Mouse (Mus musculus): Measurements from ENCODE around the gene 4930404H24Rik. TPM values are rescaled to one million over a fixed set of nuclear protein-coding genes. Genes with fewer than 3 reads are reported as not detected.

The 4930404H24Rik gene
- polyA plus RNA-seq, 1 experiment from 2014 or later: not detected

DNA sequence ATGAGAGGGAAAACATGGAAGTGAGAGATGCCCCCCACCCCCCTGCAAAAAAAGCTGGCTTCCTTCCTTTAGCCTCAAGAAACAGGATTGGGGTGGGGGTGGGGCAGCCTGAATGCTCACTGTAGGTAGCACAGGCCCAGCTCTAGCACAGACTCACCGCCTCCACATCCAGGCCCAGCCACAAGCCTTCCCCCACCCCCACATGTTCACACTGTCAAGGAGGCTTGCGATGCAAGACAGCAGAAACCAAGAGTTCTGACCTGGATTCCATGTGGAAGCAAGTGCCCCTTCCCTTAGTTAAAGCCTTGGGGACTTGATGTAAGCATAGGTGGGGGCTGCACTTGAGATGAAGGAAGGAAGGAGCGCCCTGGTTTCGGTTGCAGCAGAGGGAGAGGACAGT, 22.8 kb upstream of the 4930404H24Rik start:
- peak; percentile 32; the same call in 1 of the 2 replicates for ATAC-seq
- H3K4me2 ChIP-seq (ENCODE audit: low read length): no peak overlapping the region
- H3K4me3 ChIP-seq (ENCODE audit: low read depth, low read length): no peak overlapping the region
- DNase-seq (ENCODE audit: low spot score): no peak
- no peak overlapping the region for H3K9ac ChIP-seq (ENCODE audit: low read length)
- H3K9me3 ChIP-seq (replicated peaks; ENCODE audit: control insufficient read depth, low read length): no peaks in the 10 kb centered on the region
- H3K4me1 ChIP-seq (ENCODE audit: control insufficient read depth, insufficient read depth, low read length): no peaks in the 10 kb centered on the region
- 50% methylated on average over 4 of the region's 4 CpGs for WGBS
- no peaks in the 10 kb centered on the region for H3K27me3 ChIP-seq (replicated peaks; ENCODE audit: control insufficient read depth, insufficient read depth, low read length)
- no peaks in the 10 kb centered on the region for H3K36me3 ChIP-seq (ENCODE audit: control insufficient read depth, insufficient read depth, low read length)
- no peak overlapping the region for H3K27ac ChIP-seq (ENCODE audit: low read depth, low read length)

GRCm38 (mm10) chr2:153470983-153471382, 21.6 kb upstream of the 4930404H24Rik start:
- Histone ChIP-seq H3K4me2 (ENCODE audit: low read length) (no peak overlapping the region), H3K4me3 (ENCODE audit: low read depth, low read length) (no peak overlapping the region), H3K4me1 (ENCODE audit: control insufficient read depth, insufficient read depth, low read length) (peaks cover 9% of the 10 kb centered on the region), H3K36me3 (ENCODE audit: control insufficient read depth, insufficient read depth, low read length) (no peaks in the 10 kb centered on the region), H3K9me3 (replicated peaks; ENCODE audit: control insufficient read depth, low read length) (no peaks in the 10 kb centered on the region), H3K9ac (ENCODE audit: low read length) (no peak overlapping the region), H3K27me3 (replicated peaks; ENCODE audit: control insufficient read depth, insufficient read depth, low read length) (no peaks in the 10 kb centered on the region), H3K27ac (ENCODE audit: low read depth, low read length) (0 out of 2 replicates have a peak overlapping the region, but pooled peaks have one; percentile 30)
- peak; percentile 40; the same call in 1 of the 2 replicates for ATAC-seq
- WGBS: 41% methylated on average over 3 of the region's 3 CpGs
- DNase-seq (ENCODE audit: low spot score): peak; percentile 61

DNA sequence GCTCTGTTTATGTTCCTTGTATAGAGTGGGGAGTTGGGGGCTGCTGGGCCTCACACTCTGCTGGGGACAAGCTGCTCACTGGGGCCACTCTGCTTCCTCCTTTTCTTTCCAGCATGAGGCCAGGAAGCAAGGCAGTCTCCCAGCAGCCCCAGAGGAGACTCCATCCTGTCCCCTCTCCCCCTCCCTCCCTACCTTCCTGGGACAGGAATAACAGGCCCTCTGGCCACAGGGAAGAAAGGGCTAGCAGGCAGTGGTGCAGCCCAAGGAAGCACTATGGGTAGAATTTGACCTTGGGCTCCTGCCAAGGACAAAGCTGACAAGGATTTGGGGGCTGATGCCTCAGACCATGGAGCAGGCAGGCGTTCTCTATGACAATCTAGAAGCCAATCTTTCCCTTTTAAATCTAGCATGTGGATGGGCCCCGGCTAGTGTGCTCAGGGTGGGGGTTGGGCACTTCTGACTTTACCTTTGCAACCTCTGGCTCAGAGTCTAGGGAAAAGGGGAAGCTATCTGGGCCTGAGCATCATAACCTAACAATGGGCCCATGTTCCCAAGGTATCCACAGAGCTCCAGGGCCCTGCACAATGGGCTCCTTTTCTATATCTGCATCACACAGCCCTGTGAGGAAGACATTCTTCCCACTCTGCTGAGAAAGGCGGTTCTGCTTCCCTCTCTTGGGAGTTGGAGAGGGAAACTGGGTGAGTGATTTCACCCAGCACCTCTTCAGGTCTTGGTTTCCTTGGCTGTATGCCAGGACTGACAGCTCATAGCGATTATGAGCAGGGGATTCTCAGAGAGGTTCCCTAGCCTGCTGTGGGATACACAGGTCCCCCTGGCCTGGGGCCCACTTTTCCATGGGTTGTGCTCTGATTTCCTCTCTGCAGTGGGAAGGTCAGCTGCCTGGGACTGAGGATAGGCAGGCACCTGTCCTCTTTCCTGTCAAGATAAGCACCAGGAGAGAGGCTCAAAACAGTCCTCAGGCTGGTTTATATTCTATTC, 17.2 kb upstream of the 4930404H24Rik start:
- no peak overlapping the region for H3K4me2 ChIP-seq (ENCODE audit: low read length)
- H3K27me3 ChIP-seq (replicated peaks; ENCODE audit: control insufficient read depth, insufficient read depth, low read length): no peaks in the 10 kb centered on the region
- H3K9me3 ChIP-seq (replicated peaks; ENCODE audit: control insufficient read depth, low read length): no peaks in the 10 kb centered on the region
- peak; percentile 24 for ATAC-seq
- peak overlapping the region; percentile 21 for H3K9ac ChIP-seq (ENCODE audit: low read length)
- no peaks in the 10 kb centered on the region for H3K36me3 ChIP-seq (ENCODE audit: control insufficient read depth, insufficient read depth, low read length)
- DNase-seq (ENCODE audit: low spot score): peak; percentile 62
- WGBS: 30% methylated on average over 4 of the region's 4 CpGs
- peaks cover 16% of the 10 kb centered on the region for H3K4me1 ChIP-seq (ENCODE audit: control insufficient read depth, insufficient read depth, low read length)
- no peak overlapping the region for H3K4me3 ChIP-seq (ENCODE audit: low read depth, low read length)
- peak overlapping the region; percentile 36; the same call in 1 of the 2 replicates for H3K27ac ChIP-seq (ENCODE audit: low read depth, low read length)

- 7% methylated on average over 4 of the region's 4 CpGs for WGBS
- Histone ChIP-seq H3K9me3 (replicated peaks; ENCODE audit: control insufficient read depth, low read length) (no peaks in the 10 kb centered on the region), H3K4me1 (ENCODE audit: control insufficient read depth, insufficient read depth, low read length) (peaks cover 32% of the 10 kb centered on the region), H3K4me3 (ENCODE audit: low read depth, low read length) (no peak overlapping the region), H3K27me3 (replicated peaks; ENCODE audit: control insufficient read depth, insufficient read depth, low read length) (no peaks in the 10 kb centered on the region), H3K27ac (ENCODE audit: low read depth, low read length) (no peak overlapping the region), H3K36me3 (ENCODE audit: control insufficient read depth, insufficient read depth, low read length) (no peaks in the 10 kb centered on the region), H3K9ac (ENCODE audit: low read length) (no peak overlapping the region), H3K4me2 (ENCODE audit: low read length) (no peak overlapping the region)
- ATAC-seq (peak; percentile 67), DNase-seq (ENCODE audit: low spot score) (peak; percentile 82)
Measured at GRCm38 (mm10) chr2:153478583-153478982, 14.0 kb upstream of the 4930404H24Rik start.

- no peak overlapping the region for H3K27ac ChIP-seq (ENCODE audit: low read depth, low read length)
- ATAC-seq: no peak
- H3K27me3 ChIP-seq (replicated peaks; ENCODE audit: control insufficient read depth, insufficient read depth, low read length): no peaks in the 10 kb centered on the region
- no peaks in the 10 kb centered on the region for H3K36me3 ChIP-seq (ENCODE audit: control insufficient read depth, insufficient read depth, low read length)
- no peak overlapping the region for H3K4me3 ChIP-seq (ENCODE audit: low read depth, low read length)
- H3K4me2 ChIP-seq (ENCODE audit: low read length): no peak overlapping the region
- peaks cover 41% of the 10 kb centered on the region for H3K4me1 ChIP-seq (ENCODE audit: control insufficient read depth, insufficient read depth, low read length)
- H3K9me3 ChIP-seq (replicated peaks; ENCODE audit: control insufficient read depth, low read length): no peaks in the 10 kb centered on the region
- WGBS: 89% methylated on average over 1 of the region's 1 CpGs
- H3K9ac ChIP-seq (ENCODE audit: low read length): no peak overlapping the region
- DNase-seq (ENCODE audit: low spot score): no peak
Measured at GRCm38 (mm10) chr2:153479486-153479885, 13.1 kb upstream of the 4930404H24Rik start.

GRCm38 (mm10) chr2:153481108-153481860, 11.3 kb upstream of the 4930404H24Rik start:
- WGBS: 71% methylated on average over 7 of the region's 7 CpGs
- Histone ChIP-seq H3K36me3 (ENCODE audit: control insufficient read depth, insufficient read depth, low read length) (no peaks in the 10 kb centered on the region), H3K9ac (ENCODE audit: low read length) (no peak overlapping the region), H3K27me3 (replicated peaks; ENCODE audit: control insufficient read depth, insufficient read depth, low read length) (no peaks in the 10 kb centered on the region), H3K4me3 (ENCODE audit: low read depth, low read length) (no peak overlapping the region), H3K4me1 (ENCODE audit: control insufficient read depth, insufficient read depth, low read length) (peaks cover 33% of the 10 kb centered on the region), H3K9me3 (replicated peaks; ENCODE audit: control insufficient read depth, low read length) (no peaks in the 10 kb centered on the region), H3K4me2 (ENCODE audit: low read length) (no peak overlapping the region), H3K27ac (ENCODE audit: low read depth, low read length) (peak overlapping the region; percentile 30; the same call in 1 of the 2 replicates)
- ATAC-seq: no peak
- DNase-seq (ENCODE audit: low spot score): no peak

GRCm38 (mm10) chr2:153481861-153482120, 10.8 kb upstream of the 4930404H24Rik start:
- H3K27ac ChIP-seq (ENCODE audit: low read depth, low read length): 0 out of 2 replicates have a peak overlapping the region, but pooled peaks have one; percentile 30
- no peaks in the 10 kb centered on the region for H3K27me3 ChIP-seq (replicated peaks; ENCODE audit: control insufficient read depth, insufficient read depth, low read length)
- ATAC-seq (no peak), DNase-seq (ENCODE audit: low spot score) (no peak)
- no peaks in the 10 kb centered on the region for H3K9me3 ChIP-seq (replicated peaks; ENCODE audit: control insufficient read depth, low read length)
- no peak overlapping the region for H3K4me3 ChIP-seq (ENCODE audit: low read depth, low read length)
- H3K9ac ChIP-seq (ENCODE audit: low read length): no peak overlapping the region
- H3K4me2 ChIP-seq (ENCODE audit: low read length): no peak overlapping the region
- peaks cover 29% of the 10 kb centered on the region for H3K4me1 ChIP-seq (ENCODE audit: control insufficient read depth, insufficient read depth, low read length)
- 72% methylated on average over 2 of the region's 2 CpGs for WGBS
- H3K36me3 ChIP-seq (ENCODE audit: control insufficient read depth, insufficient read depth, low read length): no peaks in the 10 kb centered on the region

DNA sequence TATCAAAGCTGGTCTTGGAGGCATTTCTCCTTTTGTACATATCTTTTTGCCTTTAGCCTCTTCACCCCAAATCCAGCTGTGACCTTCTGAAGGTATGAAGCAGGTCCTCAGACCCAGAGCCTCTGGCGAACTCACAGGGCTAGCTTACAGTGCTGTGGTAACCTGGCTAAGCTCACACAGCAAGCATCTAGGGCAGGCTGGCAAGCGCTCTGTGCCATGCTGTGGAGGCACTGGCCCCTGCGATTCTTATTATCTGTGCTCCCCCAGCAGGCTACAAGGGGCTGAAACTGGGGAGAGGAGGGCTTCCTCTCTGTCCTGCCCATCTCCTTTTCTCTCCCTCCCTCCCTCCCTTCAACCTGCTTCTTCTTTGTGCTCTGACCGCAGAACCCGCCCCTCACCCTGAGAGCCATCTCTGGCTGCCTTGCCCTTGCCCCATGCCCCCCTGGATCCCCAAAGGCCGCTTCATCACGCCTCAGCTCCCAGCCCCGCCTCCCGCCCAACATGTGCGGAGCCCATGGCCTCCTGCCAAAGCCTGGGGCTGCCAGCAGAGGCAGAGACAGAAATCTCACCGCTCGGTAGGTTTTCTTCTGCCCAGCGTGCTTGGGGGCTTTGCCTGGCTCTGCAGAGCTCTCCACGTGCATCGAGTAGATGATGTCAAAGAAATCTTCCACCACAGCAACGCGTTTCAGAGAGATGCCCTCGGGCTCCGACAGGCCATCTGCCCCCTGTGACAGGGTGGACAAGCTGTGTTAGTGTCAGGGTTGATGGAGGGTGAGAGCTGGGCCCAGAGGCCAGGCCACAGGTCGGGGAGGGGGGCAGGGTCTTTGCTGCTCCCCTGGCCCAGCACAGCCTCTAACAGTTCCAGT, 9.2 kb upstream of the 4930404H24Rik start:
- 4% methylated on average over 20 of the region's 20 CpGs for WGBS
- Histone ChIP-seq H3K4me1 (ENCODE audit: control insufficient read depth, insufficient read depth, low read length) (peaks cover 29% of the 10 kb centered on the region), H3K4me3 (ENCODE audit: low read depth, low read length) (no peak overlapping the region)

More for the DNA sequence above, 9.2 kb upstream of the 4930404H24Rik start:
- ATAC-seq (peak; percentile 80), DNase-seq (ENCODE audit: low spot score) (peak; percentile 92)
- H3K27ac ChIP-seq (ENCODE audit: low read depth, low read length): peak overlapping the region; percentile 92
- peak overlapping the region; percentile 49 for H3K9ac ChIP-seq (ENCODE audit: low read length)
- H3K9me3 ChIP-seq (replicated peaks; ENCODE audit: control insufficient read depth, low read length): no peaks in the 10 kb centered on the region
- H3K36me3 ChIP-seq (ENCODE audit: control insufficient read depth, insufficient read depth, low read length): no peaks in the 10 kb centered on the region
- H3K4me2 ChIP-seq (ENCODE audit: low read length): peak overlapping the region; percentile 25
- no peaks in the 10 kb centered on the region for H3K27me3 ChIP-seq (replicated peaks; ENCODE audit: control insufficient read depth, insufficient read depth, low read length)
